Mouse (Mus musculus) forebrain, embryonic 11.5 days (tissue): ENCODE data around the gene Robo2. TPM values are rescaled to one million over a fixed set of nuclear protein-coding genes. Genes with fewer than 3 reads are reported as not detected.

Source experiments
- ATAC-seq: fragments of 200-750 bp; cut with Nextera tagmentation; replicated peaks from 2 replicates; pipeline ENCODE4 v1.8.0; 2017; ENCODE audit warnings: moderate TSS enrichment; ENCODE audit not compliant: low FRiP score
- DNase-seq: peaks from one replicate; pipeline ENCODE4 v3.0.0-alpha.2; 2017; ENCODE audit warnings: low spot score
- H3K27ac ChIP-seq: fragments of 300-500 bp; sonication (generic); 2 replicates; pipeline ENCODE4 v1.5.1; 2014; ENCODE audit warnings: low read depth, low read length
- H3K27me3 ChIP-seq: fragments of 300-500 bp; sonication (generic); 2 replicates; pipeline ENCODE4 v1.6.1; 2014; ENCODE audit warnings: mild to moderate bottlenecking, low read length, mixed read lengths; ENCODE audit not compliant: control insufficient read depth, insufficient read depth
- H3K36me3 ChIP-seq: fragments of 300-500 bp; sonication (generic); 2 replicates; pipeline ENCODE4 v1.6.1; 2014; ENCODE audit warnings: mild to moderate bottlenecking, low read length, moderate library complexity, mixed read lengths; ENCODE audit not compliant: control insufficient read depth, insufficient read depth
- H3K4me1 ChIP-seq: fragments of 300-500 bp; sonication (generic); replicated peaks from 2 replicates; pipeline ENCODE4 v1.6.1; 2014; ENCODE audit warnings: low read length, mixed read lengths; ENCODE audit not compliant: control insufficient read depth, insufficient read depth
- H3K4me2 ChIP-seq: fragments of 300-500 bp; sonication (generic); 2 replicates; pipeline ENCODE4 v1.6.1; 2014; ENCODE audit warnings: low read depth, mild to moderate bottlenecking, low read length, moderate library complexity, mixed read lengths; ENCODE audit not compliant: severe bottlenecking
- H3K4me3 ChIP-seq: fragments of 300-500 bp; sonication (generic); 2 replicates; pipeline ENCODE4 v1.5.1; 2014; ENCODE audit warnings: low read depth, low read length
- H3K9ac ChIP-seq: fragments of 300-500 bp; sonication (generic); 2 replicates; pipeline ENCODE4 v1.6.1; 2014; ENCODE audit warnings: low read length
- H3K9me3 ChIP-seq: fragments of 300-500 bp; sonication (generic); 2 replicates; pipeline ENCODE4 v1.6.1; 2016; ENCODE audit warnings: low read length, mixed read lengths; ENCODE audit not compliant: control insufficient read depth
- WGBS: fragments of 180-500 bp; shearing (Covaris S2); extraction: QIAGEN DNeasy Blood & Tissue Kit; methylation state at CpG from one replicate; pipeline ENCODE4 v1.1.7; 2014; 5-methylcytosine and 5-hydroxymethylcytosine counted together
- polyA plus RNA-seq: library from polyadenylated mRNA; unstranded; fragments of >200 nt; fragmentation: Nextera tagmentation; extraction: Ambion mirVana; gene quantifications from 2 replicates; pipeline ENCODE4 v1.2.1, GENCODE M21; 2014

Robo2 gene
- polyA plus RNA-seq, 1 experiment from 2014 or later = 33.7 TPM

GRCm38 (mm10) chr16:74412471-74413291, 1.1 kb upstream of the Robo2 start:
- H3K27me3 ChIP-seq = no peaks in the 10 kb centered on the region
- H3K36me3 ChIP-seq = no peaks in the 10 kb centered on the region
- no peaks in the 10 kb centered on the region for H3K4me1 ChIP-seq
- peak overlapping the region; percentile 57 for H3K4me3 ChIP-seq
- DNase-seq (peak; percentile 73), ATAC-seq (peak; percentile 50)
- H3K4me2 ChIP-seq = peak overlapping the region; percentile 86
- H3K9ac ChIP-seq = no peak overlapping the region
- WGBS = under 1% methylated on average over 20 of the region's 20 CpGs
- H3K27ac ChIP-seq = peak overlapping the region; percentile 0; the same call in 1 of the 2 replicates
- no peaks in the 10 kb centered on the region for H3K9me3 ChIP-seq

- no peaks in the 10 kb centered on the region for H3K36me3 ChIP-seq
- peak overlapping the region; percentile 67 for H3K9ac ChIP-seq
- ATAC-seq (peak; percentile 26), DNase-seq (no peak)
- H3K4me3 ChIP-seq = peak overlapping the region; percentile 57
- H3K4me2 ChIP-seq = peak overlapping the region; percentile 86
- no peaks in the 10 kb centered on the region for H3K27me3 ChIP-seq
- no peaks in the 10 kb centered on the region for H3K9me3 ChIP-seq
- peak overlapping the region; percentile 43; the same call in 1 of the 2 replicates for H3K27ac ChIP-seq
- under 1% methylated on average over 16 of the region's 16 CpGs for WGBS
- no peaks in the 10 kb centered on the region for H3K4me1 ChIP-seq
Observed at GRCm38 (mm10) chr16:74411021-74411420, 604 bp downstream of the Robo2 start.

GRCm38 (mm10) chr16:74410125-74410524, 1.5 kb downstream of the Robo2 start:
- 16% methylated on average over 6 of the region's 6 CpGs for WGBS
- H3K9ac ChIP-seq = peak overlapping the region; percentile 5; the same call in 1 of the 2 replicates

DNA sequence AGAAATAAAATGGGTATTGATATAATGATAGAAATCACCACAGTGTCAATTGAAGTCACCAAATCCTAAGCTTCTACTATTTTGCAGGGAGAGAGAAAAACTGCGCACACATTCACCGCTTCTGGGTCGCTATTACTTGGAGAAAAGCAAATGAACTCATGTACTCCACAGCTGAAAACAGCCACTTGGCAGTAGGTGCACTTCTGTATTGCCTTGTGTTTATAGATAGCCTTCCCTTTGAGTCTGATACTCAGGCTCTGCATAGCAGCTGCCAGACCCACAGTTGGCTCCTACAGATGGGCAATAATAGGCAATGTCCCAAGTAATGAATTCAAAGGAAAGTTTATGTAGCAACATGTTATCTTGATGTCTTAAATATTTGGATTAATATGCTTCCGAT, 2.1 kb downstream of the Robo2 start:
- no peak for DNase-seq
- Histone ChIP-seq H3K9ac (peak overlapping the region; percentile 35; the same call in 1 of the 2 replicates), H3K4me2 (peak overlapping the region; percentile 86), H3K27me3 (no peaks in the 10 kb centered on the region), H3K4me1 (no peaks in the 10 kb centered on the region), H3K4me3 (peak overlapping the region; percentile 57), H3K36me3 (no peaks in the 10 kb centered on the region), H3K27ac (no peak overlapping the region), H3K9me3 (no peaks in the 10 kb centered on the region)
- no peak for ATAC-seq
- WGBS = 82% methylated on average over 4 of the region's 4 CpGs

More at GRCm38 (mm10) chr16:74410125-74410524, 1.5 kb downstream of the Robo2 start:
- ATAC-seq = no peak
- Histone ChIP-seq H3K36me3 (no peaks in the 10 kb centered on the region), H3K4me3 (peak overlapping the region; percentile 57), H3K4me1 (no peaks in the 10 kb centered on the region), H3K27ac (no peak overlapping the region), H3K4me2 (peak overlapping the region; percentile 86), H3K27me3 (no peaks in the 10 kb centered on the region), H3K9me3 (no peaks in the 10 kb centered on the region)
- DNase-seq = no peak

DNA sequence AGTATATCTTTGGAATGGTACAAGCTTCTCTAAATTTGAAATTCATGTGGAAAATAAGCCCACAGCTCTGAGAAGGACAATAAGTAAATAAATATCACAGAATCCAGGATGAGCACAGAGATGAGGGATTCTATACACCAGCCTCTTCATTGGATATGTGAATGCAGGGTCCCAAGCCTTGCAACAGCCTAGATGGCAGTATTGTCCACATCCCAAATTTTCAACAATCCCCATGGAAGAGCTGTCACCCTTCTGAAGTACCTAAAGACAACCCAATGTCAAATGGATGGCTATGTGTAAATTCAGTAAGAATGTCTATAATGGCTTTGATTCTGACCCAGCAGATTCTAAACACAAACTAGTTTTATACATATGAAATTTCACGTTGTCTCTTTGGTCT, 3.1 kb downstream of the Robo2 start:
- DNase-seq = no peak
- no peaks in the 10 kb centered on the region for H3K9me3 ChIP-seq
- no peak for ATAC-seq
- no peaks in the 10 kb centered on the region for H3K27me3 ChIP-seq
- 60% methylated on average over 1 of the region's 1 CpGs for WGBS
- H3K4me2 ChIP-seq = peak overlapping the region; percentile 13; the same call in 1 of the 2 replicates
- H3K27ac ChIP-seq = no peak overlapping the region
- H3K36me3 ChIP-seq = no peaks in the 10 kb centered on the region
- no peaks in the 10 kb centered on the region for H3K4me1 ChIP-seq
- H3K9ac ChIP-seq = no peak overlapping the region
- H3K4me3 ChIP-seq = peak overlapping the region; percentile 6; the same call in 1 of the 2 replicates

DNA sequence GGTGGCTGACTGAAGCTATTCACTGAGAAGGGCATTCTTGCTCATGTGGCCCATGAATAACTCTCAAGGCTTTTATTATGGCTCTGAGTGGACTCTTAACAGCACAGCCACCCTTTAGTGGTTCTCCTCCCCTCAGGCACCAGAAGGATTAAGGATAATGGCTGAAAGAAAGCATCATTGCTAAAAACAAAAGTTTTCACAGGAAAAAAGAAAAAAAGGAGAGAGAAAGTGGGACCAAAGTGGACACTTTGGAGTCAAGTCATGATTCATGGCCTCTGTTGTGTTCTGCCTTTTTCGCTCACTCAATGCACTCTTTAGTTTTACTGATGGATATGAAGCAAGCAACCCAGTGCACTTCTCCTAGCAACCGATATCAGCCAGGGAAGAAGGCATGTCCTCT, 14.3 kb downstream of the Robo2 start:
- 21% methylated on average over 2 of the region's 2 CpGs for WGBS
- ATAC-seq = peak; percentile 92

GRCm38 (mm10) chr16:74395678-74396077, 15.9 kb downstream of the Robo2 start:
- Histone ChIP-seq H3K9ac (no peak overlapping the region), H3K9me3 (no peaks in the 10 kb centered on the region), H3K4me1 (peaks cover 2% of the 10 kb centered on the region; the same call in 1 of the 2 replicates), H3K4me2 (no peak overlapping the region), H3K27me3 (no peaks in the 10 kb centered on the region), H3K36me3 (no peaks in the 10 kb centered on the region), H3K27ac (no peak overlapping the region), H3K4me3 (no peak overlapping the region)
- DNase-seq = no peak
- ATAC-seq = no peak
- WGBS = 88% methylated on average over 2 of the region's 2 CpGs

More for the DNA sequence above, 14.3 kb downstream of the Robo2 start:
- Histone ChIP-seq H3K4me2 (no peak overlapping the region), H3K9ac (no peak overlapping the region), H3K27ac (no peak overlapping the region; the same call in 1 of the 2 replicates), H3K9me3 (no peaks in the 10 kb centered on the region), H3K4me1 (peaks cover 2% of the 10 kb centered on the region; the same call in 1 of the 2 replicates), H3K36me3 (no peaks in the 10 kb centered on the region), H3K4me3 (no peak overlapping the region), H3K27me3 (no peaks in the 10 kb centered on the region)
- no peak for DNase-seq

- H3K36me3 ChIP-seq = no peaks in the 10 kb centered on the region
- no peak overlapping the region for H3K9ac ChIP-seq
- ATAC-seq = no peak
- H3K4me1 ChIP-seq = peaks cover 4% of the 10 kb centered on the region; the same call in 1 of the 2 replicates
- 49% methylated on average over 2 of the region's 2 CpGs for WGBS
- no peak overlapping the region for H3K27ac ChIP-seq
- H3K27me3 ChIP-seq = no peaks in the 10 kb centered on the region
- no peak overlapping the region for H3K4me3 ChIP-seq
- DNase-seq = no peak
- no peaks in the 10 kb centered on the region for H3K9me3 ChIP-seq
- no peak overlapping the region for H3K4me2 ChIP-seq
Observed at GRCm38 (mm10) chr16:74379458-74379857, 32.2 kb downstream of the Robo2 start.
